Mouse (Mus musculus) forebrain, embryonic 11.5 days (tissue): Measurements from ENCODE around the gene Spindoc. TPM values are rescaled to one million over a fixed set of nuclear protein-coding genes. Genes with fewer than 3 reads are reported as not detected.

Experiments
- microRNA-seq: library from miRNA; unstranded; fragments of <30 nt; microRNA quantifications from one replicate; pipeline ENCODE4, GENCODE M21; 2016; ENCODE audit not compliant: insufficient number of aligned reads
- polyA plus RNA-seq: library from polyadenylated mRNA; unstranded; fragments of >200 nt; fragmentation: Nextera tagmentation; extraction: Ambion mirVana; gene quantifications from 2 replicates; pipeline ENCODE4 v1.2.1, GENCODE M21; 2014

Gene Spindoc
- polyA plus RNA-seq, 1 experiment from 2014 or later, result 39.9 TPM

Small RNA genes lying within 50 kb of the gene (microRNA-seq; reads per million reads assigned to microRNA genes)
- 2.5 reads per million for gene Mir6991

Other genes with a start within 250 kb of the Spindoc start
- gene Otub1, start 176.7 kb downstream of the Spindoc start, polyA plus RNA-seq, result 238 and 256 TPM in 2 replicates
- 678 and 706 TPM in 2 replicates for gene Cox8a, start 165.4 kb downstream of the Spindoc start, polyA plus RNA-seq
- 106 and 107 TPM in 2 replicates for gene Naa40, start 141.8 kb downstream of the Spindoc start, polyA plus RNA-seq
- 62.8 and 72.4 TPM in 2 replicates for gene Rcor2, start 115.7 kb downstream of the Spindoc start, polyA plus RNA-seq
- gene Mark2, start 41.1 kb downstream of the Spindoc start, polyA plus RNA-seq, result 61.2 and 62.0 TPM in 2 replicates
- 11.5 and 14.2 TPM in 2 replicates for gene 2700081O15Rik, start 34.6 kb upstream of the Spindoc start, polyA plus RNA-seq
- gene Rtn3, start 100.3 kb upstream of the Spindoc start, polyA plus RNA-seq, result 268 and 273 TPM in 2 replicates
- 9.8 and 10.3 TPM in 2 replicates for gene Atl3, start 111.0 kb upstream of the Spindoc start, polyA plus RNA-seq
- gene Pla2g16, start 174.5 kb upstream of the Spindoc start, polyA plus RNA-seq, result 3.8 and 4.4 TPM in 2 replicates
- gene Lgals12, start 224.2 kb upstream of the Spindoc start, polyA plus RNA-seq, result 0.07 TPM in 1 of 2 replicates, not detected in the other
- gene Hrasls5, start 229.5 kb upstream of the Spindoc start, polyA plus RNA-seq, result not detected in 2 replicates